ENCODE assay signal across 8 mouse cellular contexts in the genomic region with DNA sequence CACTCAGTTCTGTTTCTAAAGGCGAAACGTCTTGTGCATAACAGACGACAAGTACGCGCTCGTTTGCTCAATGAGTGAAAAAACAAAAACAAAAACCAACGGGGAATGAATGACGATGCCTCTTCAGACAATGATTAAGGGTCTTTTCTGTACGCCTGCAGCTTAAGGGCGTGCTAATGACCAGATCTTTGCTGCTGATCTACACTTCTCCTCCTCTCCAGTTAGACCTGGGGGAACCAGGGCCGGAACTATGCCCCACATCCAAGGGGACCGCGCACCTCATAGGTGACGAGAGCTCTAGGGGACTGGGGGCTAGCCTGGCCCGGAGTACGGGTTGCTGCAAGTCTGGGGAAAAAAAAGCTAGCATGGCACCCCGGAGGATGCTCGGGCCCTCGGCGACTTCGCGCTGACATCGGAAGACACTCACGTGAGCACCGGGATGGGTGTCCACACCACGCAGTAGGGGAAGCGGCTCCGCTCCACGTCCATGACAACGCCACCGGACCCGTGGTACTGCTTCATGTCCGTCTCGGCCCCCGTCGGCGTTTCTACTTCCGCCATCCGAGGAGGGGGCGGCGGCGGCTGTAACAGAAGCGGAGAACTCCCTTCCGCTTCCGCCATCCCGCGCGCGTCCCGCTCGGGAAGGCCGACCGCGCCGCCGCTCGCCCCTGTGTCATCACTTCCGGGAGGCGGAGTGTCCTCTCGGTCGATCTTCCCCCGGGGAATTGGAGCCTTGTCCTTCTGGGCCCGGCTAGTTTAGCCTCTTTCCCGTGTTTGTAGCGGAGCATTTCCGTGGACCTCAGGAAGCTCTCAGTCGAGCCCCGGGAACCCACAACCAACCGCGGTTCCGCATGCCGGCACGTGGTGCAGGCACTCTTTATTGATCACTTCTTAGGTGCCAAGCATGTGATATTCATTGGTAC. TPM values are rescaled to one million over a fixed set of nuclear protein-coding genes. Genes with fewer than 3 reads are reported as not detected.
DNase-seq lines count a peak whose midpoint lies in the region; ATAC-seq lines count a peak whose summit lies in the region.

A gene (minus strand): TSS at position 689 of the 923 bp plus-strand sequence.

- H3K4me3 ChIP-seq in hindbrain, embryonic 15.5 days, result peak within 1 kb of the TSS; percentile 95

- H3K27me3 ChIP-seq in hindbrain, embryonic 15.5 days, result no peaks in the 10 kb centered on the region

- 0% methylated on average over 73 of the region's 73 CpGs for whole genome bisulfite sequencing in hindbrain, embryonic 15.5 days

- H3K4me1 ChIP-seq in hindbrain, embryonic 15.5 days (replicated peaks), result peaks cover 26% of the 10 kb centered on the region

- H3K9ac ChIP-seq in hindbrain, embryonic 15.5 days, result peak within 1 kb of the TSS; percentile 91

- H3K4me2 ChIP-seq in hindbrain, embryonic 15.5 days, result peak within 1 kb of the TSS; percentile 85

- H3K36me3 ChIP-seq in hindbrain, embryonic 15.5 days, result no peaks in the 10 kb centered on the region

- peak; percentile 93 for ATAC-seq in hindbrain, embryonic 15.5 days (ENCODE audit: low FRiP score, low read depth)

- peak; percentile 95 for DNase-seq in R1 (ENCODE audit: low read depth, low spot score)
- peak; percentile 96 to 97 for DNase-seq in cerebellum, postnatal 25 days
- peak; percentile 97 to 98 for DNase-seq in frontal cortex, postnatal 36 days (ENCODE audit: low spot score in 2 of 2)
- peak; percentile 92 for DNase-seq in left cerebral cortex, adult 11 months (ENCODE audit: low spot score)
- DNase-seq in lung, postnatal 4 days, result peak; percentile 96 to 97
- peak; percentile 93 for DNase-seq in retina, postnatal 7 days (ENCODE audit: low read depth, low spot score)
- peak; percentile 91 for DNase-seq in urinary bladder, adult 2 months (ENCODE audit: low spot score)

- no peaks in the 10 kb centered on the region for H3K9me3 ChIP-seq in hindbrain, embryonic 15.5 days

- H3K27ac ChIP-seq in hindbrain, embryonic 15.5 days (replicated peaks), result peak within 1 kb of the TSS; percentile 95

RNA-seq across cellular contexts. Expression of the gene that starts here (rescaled TPM):
- 109 and 121 TPM in 2 replicates for polyA plus RNA-seq in hindbrain, embryonic 15.5 days (2015; fragmentation: Nextera tagmentation; extraction: Ambion mirVana)
- 81.0 and 92.6 TPM in 2 replicates for polyA plus RNA-seq in urinary bladder, adult 2 months (2012; rRNA removed)

Comparison
In these comparisons a context has a peak if more than half of its experiments do, and no peak if none do; other contexts are left out.
1. Peak in every context shown above with its lines: DNase-seq, ATAC-seq, H3K4me3 ChIP-seq and H3K27ac ChIP-seq.